Mouse (Mus musculus): ENCODE measurements around the gene B3galt6.

DNA sequence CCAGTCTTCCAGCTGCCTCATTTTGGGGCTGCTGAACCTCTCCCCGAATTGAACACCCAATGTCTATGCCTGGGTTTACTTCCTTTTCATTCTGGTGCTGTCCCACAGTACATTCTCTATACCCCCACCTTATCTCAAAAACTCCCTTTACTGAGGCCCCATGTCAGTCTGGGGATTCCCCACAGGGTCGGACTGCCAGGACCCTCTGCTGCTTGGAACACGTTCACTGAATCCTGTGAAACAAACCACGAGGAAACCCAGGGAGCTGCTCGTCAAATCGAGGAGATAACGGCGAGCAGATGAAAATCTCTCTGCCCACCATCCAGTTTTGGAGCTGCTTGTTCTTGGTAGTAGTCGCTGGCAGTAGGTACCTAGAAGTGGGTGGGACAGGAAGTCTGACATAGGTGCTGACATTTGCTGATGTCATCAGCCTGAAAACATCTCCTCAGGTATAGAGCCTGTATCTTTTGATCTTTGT is 29.5 kb upstream of the B3galt6 start:
- TF ChIP-seq CTCF (conservative IDR thresholded peaks at IDR 0.05; ENCODE audit: insufficient read depth, insufficient read length, low read depth, low read length) = no peak
- no peak for TF ChIP-seq POLR2A (IDR thresholded peaks at IDR 0.05; ENCODE audit: low read depth, low read length)
